Mouse (Mus musculus) cerebellum, adult 2 months (tissue): ENCODE measurements at regions not wholly inside any gene's neighbourhood (a gene's known extent, or its start where the extent isn't known, plus 50 kb on each side); places are given as distances from the start of the nearest gene placed in this dataset.

ENCODE experiments used
- CTCF ChIP-seq: fragments of 200-500 bp; IDR thresholded peaks from 2 replicates; pipeline ENCODE4 v1.5.1; 2011; ENCODE audit warnings: low read depth, mild to moderate bottlenecking, control low read depth, low read length, moderate library complexity, borderline replicate concordance; ENCODE audit not compliant: insufficient read depth
- POLR2A ChIP-seq: fragments of 200-500 bp; IDR thresholded peaks from 2 replicates; pipeline ENCODE4 v1.6.1; 2011; ENCODE audit warnings: low read length, control low read depth, borderline replicate concordance; ENCODE audit not compliant: insufficient read depth

GRCm38 (mm10) chr9:41595749-41596148, 434.3 kb upstream of the Ubash3b start:
- TF ChIP-seq CTCF (no peak), POLR2A (no peak)
